Mouse (Mus musculus): ENCODE measurements at regions not wholly inside any gene's neighbourhood (a gene's known extent, or its start where the extent isn't known, plus 50 kb on each side); places are given as distances from the start of the nearest gene placed in this dataset. TPM values are rescaled to one million over a fixed set of nuclear protein-coding genes. Genes with fewer than 3 reads are reported as not detected.

GRCm38 (mm10) chr16:3273427-3273826 lies 317.4 kb upstream of the Olfr161 start:
- no peaks in the 10 kb centered on the region for H3K4me1 ChIP-seq
- no peaks in the 10 kb centered on the region for H3K27me3 ChIP-seq
- H3K4me2 ChIP-seq (replicated peaks): no peak overlapping the region
- H3K4me3 ChIP-seq: no peak overlapping the region
- peaks cover 39% of the 10 kb centered on the region for H3K9me3 ChIP-seq
- no peaks in the 10 kb centered on the region for H3K36me3 ChIP-seq
- no peak overlapping the region for H3K9ac ChIP-seq
- no peak for ATAC-seq (ENCODE audit: insufficient number of reproducible peaks, insufficient read depth, low FRiP score, low TSS enrichment)
- H3K27ac ChIP-seq: no peak overlapping the region
- WGBS: 75% methylated on average over 2 of the region's 2 CpGs

Small RNAs in the stretch of these regions (microRNA-seq; reads per million reads assigned to microRNA genes)
- not detected for gene Gm23215
